Mouse (Mus musculus) lung, postnatal 0 days (tissue): Measurements from ENCODE around the gene Ciz1. TPM values are rescaled to one million over a fixed set of nuclear protein-coding genes. Genes with fewer than 3 reads are reported as not detected.

Source experiments
- ATAC-seq: fragments of 200-750 bp; cut with Nextera tagmentation; 2 replicates; pipeline ENCODE4 v1.8.0; 2017; ENCODE audit warnings: moderate library complexity
- DNase-seq: peaks from one replicate; pipeline ENCODE4 v3.0.0-alpha.2; 2016; ENCODE audit warnings: low spot score
- H3K27ac ChIP-seq: fragments of 300-500 bp; sonication (generic); 2 replicates; pipeline ENCODE4 v1.5.1; 2014; ENCODE audit warnings: antibody characterized with exemption, mild to moderate bottlenecking, low read length, mixed read lengths
- H3K27me3 ChIP-seq: fragments of 300-500 bp; sonication (generic); replicated peaks from 2 replicates; pipeline ENCODE4 v1.6.1; 2014; ENCODE audit warnings: low read length, mixed read lengths; ENCODE audit not compliant: insufficient read depth
- H3K36me3 ChIP-seq: fragments of 300-500 bp; sonication (generic); 2 replicates; pipeline ENCODE4 v1.6.1; 2014; ENCODE audit warnings: low read length, mixed read lengths; ENCODE audit not compliant: insufficient read depth
- H3K4me1 ChIP-seq: fragments of 300-500 bp; sonication (generic); 2 replicates; pipeline ENCODE4 v1.6.1; 2014; ENCODE audit warnings: antibody characterized with exemption, low read depth, low read length, mixed read lengths; ENCODE audit not compliant: insufficient read depth
- H3K4me2 ChIP-seq: fragments of 300-500 bp; sonication (generic); replicated peaks from 2 replicates; pipeline ENCODE4 v1.6.1; 2014; ENCODE audit warnings: low read depth, mild to moderate bottlenecking, low read length, moderate library complexity, mixed read lengths
- H3K4me3 ChIP-seq: fragments of 300-500 bp; sonication (generic); 2 replicates; pipeline ENCODE4 v1.5.1; 2014; ENCODE audit warnings: low read depth, low read length
- H3K9ac ChIP-seq: fragments of 300-500 bp; sonication (generic); replicated peaks from 2 replicates; pipeline ENCODE4 v1.6.1; 2014; ENCODE audit warnings: low read depth, mild to moderate bottlenecking
- H3K9me3 ChIP-seq: fragments of 300-500 bp; sonication (generic); 2 replicates; pipeline ENCODE4 v1.6.1; 2016; ENCODE audit warnings: low read length, mixed read lengths
- CTCF ChIP-seq: IDR thresholded peaks from 2 replicates; pipeline ENCODE4 v1.5.1; 2016; ENCODE audit warnings: antibody characterized with exemption, mild to moderate bottlenecking
- EP300 ChIP-seq: IDR thresholded peaks from 2 replicates; pipeline ENCODE4 v1.6.1; 2016; ENCODE audit warnings: antibody characterized with exemption, mild to moderate bottlenecking, control low read depth
- WGBS: fragments of 180-500 bp; shearing (Covaris S2); extraction: QIAGEN DNeasy Blood & Tissue Kit; methylation state at CpG from one replicate; pipeline ENCODE4 v1.1.7; 2014; 5-methylcytosine and 5-hydroxymethylcytosine counted together
- polyA plus RNA-seq: library from polyadenylated mRNA; unstranded; fragments of >200 nt; fragmentation: Nextera tagmentation; extraction: Ambion mirVana; gene quantifications from 2 replicates; pipeline ENCODE4 v1.2.1, GENCODE M21; 2015

The Ciz1 gene
- polyA plus RNA-seq, 1 experiment from 2014 or later: 20.1 TPM

DNA sequence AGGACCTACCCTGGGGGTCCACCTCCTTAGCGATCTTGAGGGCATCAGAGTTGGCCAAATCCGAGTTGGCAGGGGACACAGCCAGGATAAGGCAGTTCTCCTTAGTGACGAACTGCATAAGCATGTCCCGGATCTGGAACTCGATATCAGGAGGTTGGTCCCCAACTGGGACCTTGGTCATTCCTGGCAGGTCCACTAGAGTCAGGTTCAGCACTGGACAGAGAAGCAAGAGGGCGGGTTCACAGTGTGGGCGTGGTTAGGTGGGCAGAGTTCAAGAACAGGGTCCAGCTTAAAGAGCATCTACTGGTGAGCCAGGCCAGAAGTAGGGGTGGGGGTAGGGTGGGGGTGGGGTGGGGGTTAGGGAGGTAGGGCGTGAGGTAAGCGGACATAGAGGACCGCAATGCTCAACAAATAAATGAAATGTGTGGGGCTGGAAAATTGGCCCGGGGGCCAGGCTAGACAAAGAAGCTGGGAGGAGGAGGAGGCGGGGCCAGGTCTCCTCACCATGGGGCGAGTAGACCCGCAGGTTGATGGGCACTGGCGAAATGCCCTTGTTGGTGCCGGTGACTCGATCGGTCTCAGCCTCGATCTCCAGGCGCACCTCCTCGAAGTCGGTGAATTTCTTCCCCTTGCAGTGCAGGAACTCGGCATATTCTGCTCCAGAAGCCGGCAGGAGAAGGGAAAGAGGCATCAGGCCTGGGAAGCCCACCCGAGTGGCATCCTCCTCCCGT lies 12.1 kb upstream of the Ciz1 start:
- no peaks in the 10 kb centered on the region for H3K36me3 ChIP-seq
- H3K4me1 ChIP-seq: no peaks in the 10 kb centered on the region
- no peak overlapping the region for H3K27ac ChIP-seq
- H3K4me3 ChIP-seq: no peak overlapping the region
- no peaks in the 10 kb centered on the region for H3K27me3 ChIP-seq
- H3K9ac ChIP-seq: no peak overlapping the region
- TF ChIP-seq EP300 (no peak), CTCF (no peak)
- 48% methylated on average over 24 of the region's 26 CpGs for WGBS
- no peak overlapping the region for H3K4me2 ChIP-seq
- DNase-seq: no peak
- H3K9me3 ChIP-seq: no peaks in the 10 kb centered on the region
- no peak for ATAC-seq

DNA sequence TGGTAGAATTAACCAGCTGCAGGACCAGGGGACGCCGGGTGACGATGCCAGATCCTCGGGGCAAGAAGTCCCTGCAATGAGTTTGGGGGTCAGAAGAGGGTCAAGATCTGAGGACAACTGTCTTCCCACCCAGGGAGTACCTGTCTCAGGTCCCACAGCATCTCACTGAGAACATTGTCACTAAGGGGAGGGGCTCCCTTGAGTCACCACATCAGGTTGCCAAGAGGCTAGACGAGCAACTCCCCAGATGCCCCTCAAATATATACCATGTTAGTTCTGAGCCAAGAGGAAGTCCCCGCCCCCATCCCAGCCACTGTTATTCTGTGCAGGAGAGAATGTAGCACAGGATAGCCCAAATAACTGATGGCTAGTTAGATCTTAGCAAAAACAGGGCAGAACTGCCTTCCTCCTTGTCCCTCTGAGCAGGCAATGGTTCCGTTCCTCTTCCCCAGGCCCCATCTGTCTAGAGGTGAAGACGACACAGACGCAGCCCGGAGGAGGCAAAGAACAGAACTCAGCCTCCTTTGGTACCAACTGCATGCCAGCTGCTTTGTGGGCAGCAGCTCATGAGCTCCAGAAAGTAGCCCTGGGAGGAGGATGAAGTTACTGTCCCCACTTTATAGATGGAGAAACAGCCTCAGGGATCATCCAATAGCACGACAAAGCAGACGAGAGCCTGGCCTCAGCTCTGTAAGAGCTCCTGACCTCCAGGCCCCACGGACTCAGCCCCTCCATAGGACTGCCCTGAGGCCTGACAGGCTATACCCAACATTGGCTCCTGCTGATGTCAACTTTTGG lies 11.1 kb upstream of the Ciz1 start:
- Histone ChIP-seq H3K36me3 (no peaks in the 10 kb centered on the region), H3K9me3 (no peaks in the 10 kb centered on the region), H3K4me1 (no peaks in the 10 kb centered on the region), H3K27ac (no peak overlapping the region), H3K4me3 (no peak overlapping the region), H3K9ac (no peak overlapping the region), H3K27me3 (no peaks in the 10 kb centered on the region), H3K4me2 (no peak overlapping the region)
- DNase-seq (no peak), ATAC-seq (no peak)
- no peak for TF ChIP-seq EP300
- WGBS: 73% methylated on average over 13 of the region's 13 CpGs

DNA sequence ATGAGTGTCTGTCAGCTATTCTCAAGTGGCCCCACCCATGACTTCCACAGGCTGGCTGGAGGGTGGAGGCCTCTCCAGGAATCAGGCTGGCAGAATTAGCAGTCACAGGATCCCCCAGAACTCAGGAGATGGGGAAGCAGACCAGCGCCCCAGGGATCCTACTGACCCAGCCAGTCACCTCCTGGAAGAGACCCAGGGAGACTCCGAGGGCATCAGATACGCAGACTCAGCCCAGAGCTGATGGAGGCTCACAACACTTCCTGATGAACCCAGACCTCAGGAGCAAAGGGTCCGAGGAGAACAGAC lies 10.5 kb upstream of the Ciz1 start:
- no peak for DNase-seq
- Histone ChIP-seq H3K9me3 (no peaks in the 10 kb centered on the region), H3K27me3 (no peaks in the 10 kb centered on the region), H3K4me1 (no peaks in the 10 kb centered on the region), H3K4me2 (no peak overlapping the region), H3K4me3 (no peak overlapping the region), H3K9ac (no peak overlapping the region), H3K27ac (no peak overlapping the region), H3K36me3 (no peaks in the 10 kb centered on the region)
- ATAC-seq: 0 out of 2 replicates have a peak, but pooled peaks have one; percentile 7
- no peak for TF ChIP-seq EP300
- TF ChIP-seq CTCF: no peak
- WGBS: 81% methylated on average over 4 of the region's 4 CpGs

DNA sequence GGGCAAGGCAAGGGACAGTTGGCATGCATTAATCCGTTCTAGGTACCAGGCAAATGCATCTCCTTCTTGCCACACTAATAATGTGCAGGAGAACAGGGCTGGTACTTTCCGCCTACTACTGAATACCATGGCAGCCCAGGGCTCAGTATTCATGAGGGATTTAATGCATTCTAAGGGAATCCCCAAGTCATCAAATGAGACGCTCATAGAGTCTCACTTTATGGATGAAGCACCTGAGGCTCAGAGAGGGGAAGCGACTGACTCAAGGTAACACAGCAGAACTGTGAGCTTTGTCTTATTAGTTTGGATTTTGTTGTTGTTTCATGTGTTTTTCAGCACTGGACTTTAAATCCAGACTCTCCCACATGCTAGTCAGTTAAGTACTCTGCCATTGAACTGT lies 10.1 kb upstream of the Ciz1 start:
- Histone ChIP-seq H3K4me1 (no peaks in the 10 kb centered on the region), H3K27ac (no peak overlapping the region), H3K36me3 (no peaks in the 10 kb centered on the region), H3K4me2 (no peak overlapping the region), H3K9me3 (no peaks in the 10 kb centered on the region), H3K9ac (no peak overlapping the region), H3K27me3 (no peaks in the 10 kb centered on the region), H3K4me3 (no peak overlapping the region)
- no peak for TF ChIP-seq EP300
- TF ChIP-seq CTCF: no peak
- WGBS: 87% methylated on average over 4 of the region's 4 CpGs
- DNase-seq (no peak), ATAC-seq (no peak)

DNA sequence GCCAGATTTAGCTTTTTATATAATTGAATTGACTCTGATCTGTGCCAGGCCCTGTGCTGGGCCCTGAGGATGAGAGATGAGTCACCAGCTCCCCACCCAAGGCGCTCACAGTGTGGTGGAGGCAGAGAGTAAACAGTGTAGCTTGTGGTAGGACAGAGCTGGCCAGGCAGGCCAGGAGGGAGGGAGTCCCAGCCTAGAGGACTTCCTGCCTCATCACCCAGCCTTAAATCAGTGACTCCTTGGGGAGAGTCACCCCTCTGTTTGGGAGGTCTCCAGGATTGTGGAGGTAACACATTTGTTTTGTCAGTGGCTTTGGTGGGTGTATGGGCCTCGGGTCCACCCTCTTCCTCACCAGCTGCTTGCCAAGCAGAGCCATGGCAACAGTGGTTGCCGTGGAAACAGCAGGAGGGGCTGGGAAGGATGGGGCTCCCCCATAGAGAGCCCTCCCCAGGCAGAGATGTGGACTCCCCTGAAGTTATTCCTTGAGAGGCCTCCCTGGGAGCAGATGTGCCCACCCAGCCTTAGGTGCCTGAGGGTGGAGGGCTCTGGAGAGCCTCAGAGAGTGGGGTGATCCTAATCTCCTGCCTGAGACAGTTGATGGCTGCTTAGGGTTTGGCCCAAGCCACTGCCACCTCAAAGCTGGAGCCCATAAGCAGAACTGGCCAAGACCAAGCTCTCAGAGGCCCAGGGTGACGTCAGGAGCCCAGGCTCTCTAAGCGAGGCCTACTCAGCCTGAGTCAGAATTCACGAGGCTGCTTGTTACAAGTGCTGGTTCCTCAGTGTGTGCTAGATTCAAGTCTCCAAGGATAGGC lies 9.4 kb upstream of the Ciz1 start:
- Histone ChIP-seq H3K4me1 (no peaks in the 10 kb centered on the region), H3K9ac (no peak overlapping the region), H3K27me3 (no peaks in the 10 kb centered on the region), H3K27ac (no peak overlapping the region), H3K4me3 (no peak overlapping the region), H3K36me3 (no peaks in the 10 kb centered on the region), H3K4me2 (no peak overlapping the region), H3K9me3 (no peaks in the 10 kb centered on the region)
- TF ChIP-seq EP300: no peak
- no peak for TF ChIP-seq CTCF
- ATAC-seq (peak; percentile 81), DNase-seq (peak; percentile 47)
- WGBS: 72% methylated on average over 6 of the region's 6 CpGs

DNA sequence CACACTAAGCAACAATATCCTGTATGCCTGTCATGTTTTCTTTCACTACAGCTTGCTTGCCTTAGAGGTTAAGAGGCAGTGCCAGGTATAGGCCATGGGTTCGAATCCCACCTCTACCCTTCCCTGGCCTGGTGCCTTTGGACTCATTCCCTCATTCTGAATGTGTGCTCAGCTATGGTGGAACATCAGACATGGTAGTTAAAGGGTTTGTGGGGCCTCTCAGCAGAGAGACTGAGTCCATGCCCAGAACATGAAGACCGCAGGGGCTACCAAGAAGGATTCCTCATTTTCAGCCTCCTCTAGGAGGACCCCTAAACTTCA lies 8.8 kb upstream of the Ciz1 start:
- no peaks in the 10 kb centered on the region for H3K36me3 ChIP-seq
- TF ChIP-seq CTCF: no peak
- no peak for TF ChIP-seq EP300
- H3K4me3 ChIP-seq: no peak overlapping the region
- no peak overlapping the region for H3K9ac ChIP-seq
- ATAC-seq (no peak), DNase-seq (no peak)
- no peaks in the 10 kb centered on the region for H3K27me3 ChIP-seq
- H3K27ac ChIP-seq: no peak overlapping the region
- WGBS: 93% methylated on average over 2 of the region's 2 CpGs
- no peaks in the 10 kb centered on the region for H3K4me1 ChIP-seq
- H3K4me2 ChIP-seq: no peak overlapping the region
- no peaks in the 10 kb centered on the region for H3K9me3 ChIP-seq
